Mouse (Mus musculus): ENCODE measurements around the gene Susd2. TPM values are rescaled to one million over a fixed set of nuclear protein-coding genes. Genes with fewer than 3 reads are reported as not detected.

Susd2 gene
- polyA plus RNA-seq, 1 experiment: 2.8 TPM

DNA sequence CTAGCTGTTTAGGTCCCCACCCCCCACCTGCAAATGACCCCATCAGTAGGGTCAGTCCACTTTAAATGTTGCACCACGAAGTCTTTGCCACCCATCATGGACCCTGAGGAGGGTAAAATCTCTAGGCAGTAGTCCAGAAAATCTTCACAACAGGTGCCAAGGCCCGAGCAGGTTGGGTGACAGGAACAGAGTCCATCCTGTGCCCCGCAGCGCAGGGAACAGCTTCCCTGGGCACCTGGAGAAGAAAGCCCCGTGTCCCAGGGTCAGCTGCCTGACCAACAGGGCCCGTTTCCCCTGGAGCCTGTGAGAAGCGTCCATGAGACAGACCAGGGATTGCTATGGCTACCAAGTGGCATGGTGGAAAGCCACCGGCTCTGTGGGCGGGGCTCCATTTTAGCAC lies 1.4 kb downstream of the Susd2 start:
- WGBS: 82% methylated on average over 9 of the region's 9 CpGs
- H3K27ac ChIP-seq (ENCODE audit: control insufficient read depth, insufficient read depth, low read depth, low read length, poor library complexity): no peak overlapping the region

DNA sequence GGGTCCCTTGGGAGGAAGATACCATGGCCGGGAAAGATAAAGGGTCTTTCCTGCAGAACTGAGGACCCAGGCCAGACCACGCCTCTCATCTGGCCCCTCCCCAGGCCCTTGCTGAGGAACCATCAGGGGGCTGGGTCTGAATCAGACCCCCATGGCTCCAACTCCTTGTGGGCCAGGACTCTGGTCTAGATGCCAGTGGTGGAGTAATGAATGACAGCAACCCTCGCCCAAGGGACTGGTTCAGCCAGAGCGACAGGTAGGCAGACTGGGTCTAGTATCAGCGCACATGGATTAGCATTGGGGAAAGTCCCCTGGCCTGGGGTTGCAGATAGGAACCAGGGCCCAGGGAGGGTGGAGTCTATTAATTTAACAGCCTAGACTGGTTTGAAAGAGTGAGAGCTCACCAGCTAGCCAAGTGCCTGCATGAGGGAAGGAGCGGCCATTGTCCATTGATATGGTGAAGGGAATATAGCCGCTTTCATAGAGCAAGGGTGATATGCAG lies 2.0 kb downstream of the Susd2 start:
- WGBS: 68% methylated on average over 7 of the region's 7 CpGs
- Histone ChIP-seq H3K27ac (ENCODE audit: control insufficient read depth, insufficient read depth, low read depth, low read length, poor library complexity) (no peak overlapping the region), H3K4me1 (ENCODE audit: control insufficient read depth, insufficient read depth, low read length) (no peaks in the 10 kb centered on the region; the same call in 1 of the 2 replicates), H3K4me3 (replicated peaks; ENCODE audit: control insufficient read depth, low read depth, low read length) (no peak overlapping the region)
- TF ChIP-seq POLR2A (IDR thresholded peaks at IDR 0.05; ENCODE audit: borderline replicate concordance, control insufficient read depth, low read depth, low read length) (no peak), CTCF (IDR thresholded peaks at IDR 0.05; ENCODE audit: control insufficient read depth, insufficient read depth, low read length) (no peak)

More for the DNA sequence above, 1.4 kb downstream of the Susd2 start:
- no peaks in the 10 kb centered on the region; the same call in 1 of the 2 replicates for H3K4me1 ChIP-seq (ENCODE audit: control insufficient read depth, insufficient read depth, low read length)
- no peak overlapping the region for H3K4me3 ChIP-seq (replicated peaks; ENCODE audit: control insufficient read depth, low read depth, low read length)
- TF ChIP-seq POLR2A (IDR thresholded peaks at IDR 0.05; ENCODE audit: borderline replicate concordance, control insufficient read depth, low read depth, low read length) (no peak), CTCF (IDR thresholded peaks at IDR 0.05; ENCODE audit: control insufficient read depth, insufficient read depth, low read length) (no peak)

DNA sequence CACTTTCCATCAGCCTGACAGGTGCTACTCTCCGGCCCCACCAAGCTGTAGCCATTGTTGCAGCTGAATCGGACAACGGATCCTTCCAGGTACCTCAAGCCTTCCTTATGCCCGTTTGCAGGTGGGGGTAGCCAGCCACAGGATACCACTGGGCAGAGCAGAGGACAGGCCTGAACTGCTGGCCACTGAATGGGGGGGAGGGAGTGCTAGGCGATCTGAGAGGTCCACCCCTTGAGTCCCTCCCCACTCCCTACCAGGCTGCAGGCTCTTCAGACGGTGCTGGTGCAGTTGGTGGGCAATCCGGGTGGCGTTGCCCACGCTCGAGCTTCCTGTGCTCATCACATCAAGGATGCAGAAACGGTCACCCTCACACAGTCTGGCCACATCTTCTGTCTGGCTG lies 6.1 kb downstream of the Susd2 start:
- Histone ChIP-seq H3K4me1 (ENCODE audit: control insufficient read depth, insufficient read depth, low read length) (no peaks in the 10 kb centered on the region), H3K4me3 (replicated peaks; ENCODE audit: control insufficient read depth, low read depth, low read length) (no peak overlapping the region), H3K27ac (ENCODE audit: control insufficient read depth, insufficient read depth, low read depth, low read length, poor library complexity) (no peak overlapping the region)
- WGBS: 78% methylated on average over 11 of the region's 11 CpGs
- TF ChIP-seq POLR2A (IDR thresholded peaks at IDR 0.05; ENCODE audit: borderline replicate concordance, control insufficient read depth, low read depth, low read length) (no peak), CTCF (IDR thresholded peaks at IDR 0.05; ENCODE audit: control insufficient read depth, insufficient read depth, low read length) (no peak)

DNA sequence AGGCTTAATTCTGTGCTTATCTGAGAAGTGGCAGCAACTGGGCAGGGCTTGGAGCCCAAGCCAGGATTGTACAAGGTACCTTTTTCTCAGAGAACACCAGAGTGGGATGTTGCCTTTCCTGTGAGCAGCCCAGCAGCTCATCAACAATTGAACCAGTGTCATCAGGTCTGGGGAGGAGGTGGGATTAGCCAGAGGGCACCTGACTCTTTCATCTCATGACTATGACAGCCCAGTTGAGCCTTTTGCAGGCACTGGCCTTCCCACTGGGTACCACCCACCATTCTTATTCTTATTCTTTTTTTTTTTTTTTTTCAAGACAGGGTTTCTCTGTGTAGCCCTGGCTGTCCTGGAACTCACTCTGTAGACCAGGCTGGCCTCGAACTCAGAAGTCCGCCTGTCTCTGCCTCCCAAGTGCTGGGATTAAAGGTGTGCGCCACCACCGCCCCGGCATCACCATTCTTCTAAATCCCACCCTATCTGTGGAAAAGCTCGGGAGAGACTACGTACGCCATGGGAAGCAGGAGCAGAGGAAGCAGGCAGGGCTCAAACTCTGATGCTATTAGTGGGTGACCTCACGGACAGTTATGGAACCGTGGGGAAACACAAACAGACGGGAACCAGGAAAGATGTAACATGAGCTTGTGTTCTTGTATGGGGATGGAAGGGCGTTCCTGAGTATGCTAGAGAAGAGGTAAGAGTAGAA lies 7.6 kb downstream of the Susd2 start:
- Histone ChIP-seq H3K4me1 (ENCODE audit: control insufficient read depth, insufficient read depth, low read length) (no peaks in the 10 kb centered on the region), H3K27ac (ENCODE audit: control insufficient read depth, insufficient read depth, low read depth, low read length, poor library complexity) (no peak overlapping the region), H3K4me3 (replicated peaks; ENCODE audit: control insufficient read depth, low read depth, low read length) (no peak overlapping the region)
- WGBS: 92% methylated on average over 12 of the region's 12 CpGs
- TF ChIP-seq POLR2A (IDR thresholded peaks at IDR 0.05; ENCODE audit: borderline replicate concordance, control insufficient read depth, low read depth, low read length): no peak
- TF ChIP-seq CTCF (IDR thresholded peaks at IDR 0.05; ENCODE audit: control insufficient read depth, insufficient read depth, low read length): no peak

DNA sequence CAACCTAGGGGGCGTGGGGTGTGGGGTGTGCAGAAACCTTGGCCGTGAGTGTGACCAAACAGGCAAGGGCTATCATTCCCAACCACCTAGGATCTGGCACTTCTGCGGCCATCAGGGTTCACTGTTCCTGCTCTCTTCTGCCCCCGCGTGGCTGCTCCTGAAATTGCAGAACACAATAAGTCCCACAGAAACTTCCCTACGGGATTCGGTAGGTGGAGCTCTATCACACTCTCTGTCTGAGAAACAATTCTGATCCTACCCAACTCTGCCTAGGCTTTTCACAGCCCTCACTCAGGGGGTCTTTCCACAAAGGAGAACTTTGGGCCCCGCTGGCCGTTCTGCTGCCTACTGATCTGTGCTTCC lies 8.1 kb downstream of the Susd2 start:
- Histone ChIP-seq H3K4me3 (replicated peaks; ENCODE audit: control insufficient read depth, low read depth, low read length) (no peak overlapping the region), H3K27ac (ENCODE audit: control insufficient read depth, insufficient read depth, low read depth, low read length, poor library complexity) (no peak overlapping the region), H3K4me1 (ENCODE audit: control insufficient read depth, insufficient read depth, low read length) (no peaks in the 10 kb centered on the region)
- TF ChIP-seq POLR2A (IDR thresholded peaks at IDR 0.05; ENCODE audit: borderline replicate concordance, control insufficient read depth, low read depth, low read length) (no peak), CTCF (IDR thresholded peaks at IDR 0.05; ENCODE audit: control insufficient read depth, insufficient read depth, low read length) (peak; percentile 97)
- WGBS: 7% methylated on average over 9 of the region's 9 CpGs

DNA sequence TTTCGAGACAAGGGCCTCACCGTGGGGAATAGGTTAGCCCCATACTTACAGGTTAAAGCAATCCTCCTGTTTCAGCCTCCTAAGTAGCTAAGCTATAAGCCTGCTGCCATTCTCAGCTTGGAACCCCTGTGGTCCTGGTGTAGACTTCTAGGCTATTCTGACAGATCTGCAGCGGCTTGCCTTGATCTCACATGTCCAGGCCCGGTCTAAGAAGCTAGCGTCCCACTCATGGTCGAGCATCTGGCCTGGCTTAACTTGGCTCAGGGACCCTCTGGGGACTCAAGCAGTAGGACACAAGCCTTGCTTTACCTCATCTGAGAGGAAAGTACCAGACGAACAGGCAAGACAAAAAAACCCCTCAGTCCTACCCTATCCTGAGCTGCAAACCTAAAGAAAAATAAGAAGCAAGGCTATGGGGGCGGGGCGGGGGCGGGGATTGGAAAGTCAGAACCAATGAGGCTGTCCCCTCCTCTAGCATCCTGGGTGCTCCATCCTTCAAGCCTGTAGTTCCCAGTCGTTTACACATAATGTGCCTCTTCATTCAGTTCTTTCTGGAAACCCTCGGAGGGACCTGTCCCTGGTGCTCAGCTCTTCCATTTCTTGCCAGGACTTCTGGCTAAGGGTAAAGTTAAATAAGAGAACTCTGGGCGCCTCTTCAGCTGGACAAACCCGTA lies 8.7 kb downstream of the Susd2 start:
- no peak overlapping the region for H3K4me3 ChIP-seq (replicated peaks; ENCODE audit: control insufficient read depth, low read depth, low read length)
- no peak for TF ChIP-seq POLR2A (IDR thresholded peaks at IDR 0.05; ENCODE audit: borderline replicate concordance, control insufficient read depth, low read depth, low read length)
- TF ChIP-seq CTCF (IDR thresholded peaks at IDR 0.05; ENCODE audit: control insufficient read depth, insufficient read depth, low read length): no peak
- 73% methylated on average over 14 of the region's 14 CpGs for WGBS
- no peaks in the 10 kb centered on the region for H3K4me1 ChIP-seq (ENCODE audit: control insufficient read depth, insufficient read depth, low read length)
- H3K27ac ChIP-seq (ENCODE audit: control insufficient read depth, insufficient read depth, low read depth, low read length, poor library complexity): no peak overlapping the region

DNA sequence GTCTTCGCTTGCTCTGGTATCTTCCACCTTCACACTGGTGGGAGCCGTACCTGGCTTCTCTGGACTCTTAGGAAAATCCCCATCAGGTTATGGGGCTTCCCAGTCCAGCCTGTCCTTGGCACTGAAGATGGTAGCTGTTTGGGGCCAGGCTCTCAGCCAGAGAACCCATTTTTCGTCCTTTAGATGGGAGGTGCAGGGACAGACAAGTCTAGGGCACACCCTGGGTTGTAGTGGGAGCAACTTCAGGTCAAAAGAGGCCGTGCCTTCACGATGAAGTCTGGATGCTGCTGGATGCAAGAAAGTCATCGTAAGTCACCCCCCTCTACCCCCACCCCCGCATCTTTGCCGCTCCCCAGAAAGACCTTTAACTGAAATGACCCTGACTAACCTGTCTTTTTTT lies 9.2 kb downstream of the Susd2 start:
- 88% methylated on average over 8 of the region's 8 CpGs for WGBS
- TF ChIP-seq POLR2A (IDR thresholded peaks at IDR 0.05; ENCODE audit: borderline replicate concordance, control insufficient read depth, low read depth, low read length): no peak
- TF ChIP-seq CTCF (IDR thresholded peaks at IDR 0.05; ENCODE audit: control insufficient read depth, insufficient read depth, low read length): no peak
- H3K27ac ChIP-seq (ENCODE audit: control insufficient read depth, insufficient read depth, low read depth, low read length, poor library complexity): no peak overlapping the region
- no peak overlapping the region for H3K4me3 ChIP-seq (replicated peaks; ENCODE audit: control insufficient read depth, low read depth, low read length)
- H3K4me1 ChIP-seq (ENCODE audit: control insufficient read depth, insufficient read depth, low read length): no peaks in the 10 kb centered on the region

DNA sequence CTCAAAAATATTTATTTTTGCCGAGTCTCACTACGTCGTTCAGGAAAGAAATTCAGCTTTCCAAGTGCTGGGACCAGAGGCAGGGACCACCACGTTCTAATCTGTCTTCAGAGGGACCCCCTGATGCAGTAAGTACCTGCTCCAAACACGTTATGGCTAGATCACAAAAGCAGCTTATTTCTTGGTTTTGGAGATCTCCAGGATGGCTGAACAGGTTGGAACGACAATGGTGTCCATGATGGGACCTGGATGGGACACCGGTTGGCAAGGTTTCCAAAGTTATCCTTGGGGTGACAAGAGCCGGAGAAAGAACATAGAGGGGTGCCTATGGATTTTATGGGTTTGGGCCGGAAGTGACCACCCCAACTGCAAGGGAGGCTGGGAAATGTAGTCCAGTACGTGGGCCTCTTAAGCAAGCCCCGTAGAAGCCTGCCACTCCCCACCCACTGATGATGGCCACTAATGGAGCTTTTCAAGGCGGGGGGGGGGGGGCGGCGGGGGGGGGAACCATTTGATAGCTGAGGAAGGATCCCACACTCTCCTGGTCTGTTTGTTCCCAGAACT lies 10.2 kb downstream of the Susd2 start:
- H3K4me3 ChIP-seq (replicated peaks; ENCODE audit: control insufficient read depth, low read depth, low read length): no peak overlapping the region
- TF ChIP-seq POLR2A (IDR thresholded peaks at IDR 0.05; ENCODE audit: borderline replicate concordance, control insufficient read depth, low read depth, low read length) (no peak), CTCF (IDR thresholded peaks at IDR 0.05; ENCODE audit: control insufficient read depth, insufficient read depth, low read length) (no peak)
- WGBS: 78% methylated on average over 14 of the region's 14 CpGs
- H3K4me1 ChIP-seq (ENCODE audit: control insufficient read depth, insufficient read depth, low read length): no peaks in the 10 kb centered on the region
- no peak overlapping the region for H3K27ac ChIP-seq (ENCODE audit: control insufficient read depth, insufficient read depth, low read depth, low read length, poor library complexity)

Data from bone marrow, adult 2 months (tissue).